Mouse (Mus musculus) heart, embryonic 16.5 days (tissue): Measurements from ENCODE around the gene Rnf227. TPM values are rescaled to one million over a fixed set of nuclear protein-coding genes. Genes with fewer than 3 reads are reported as not detected.
"Not testable (repeated sequence)": the region's sequence is repeated elsewhere in the genome, so short reads cannot be mapped to it uniquely, and the experiment has no call there.

Source experiments
- ATAC-seq: fragments of 200-750 bp; cut with Nextera tagmentation; replicated peaks from 2 replicates; pipeline ENCODE4 v1.8.0; 2017; ENCODE audit warnings: moderate number of reproducible peaks; ENCODE audit not compliant: insufficient read depth, low FRiP score; ENCODE audit errors: extremely low read depth
- H3K27ac ChIP-seq: fragments of 300-500 bp; sonication (generic); 2 replicates; pipeline ENCODE4 v1.5.1; 2014; ENCODE audit warnings: mild to moderate bottlenecking, low read length, control low read depth, moderate library complexity
- H3K27me3 ChIP-seq: fragments of 300-500 bp; sonication (generic); 2 replicates; pipeline ENCODE4 v1.6.1; 2014; ENCODE audit warnings: low read length, mixed read lengths; ENCODE audit not compliant: control insufficient read depth, insufficient read depth
- H3K36me3 ChIP-seq: fragments of 300-500 bp; sonication (generic); 2 replicates; pipeline ENCODE4 v1.6.1; 2014; ENCODE audit not compliant: control insufficient read depth, insufficient read depth
- H3K4me1 ChIP-seq: fragments of 300-500 bp; sonication (generic); 2 replicates; pipeline ENCODE4 v1.6.1; 2014; ENCODE audit warnings: low read length, mixed read lengths; ENCODE audit not compliant: control insufficient read depth, insufficient read depth
- H3K4me2 ChIP-seq: fragments of 300-500 bp; sonication (generic); 2 replicates; pipeline ENCODE4 v1.6.1; 2014; ENCODE audit warnings: low read depth, mild to moderate bottlenecking, control low read depth, low read length
- H3K4me3 ChIP-seq: fragments of 300-500 bp; sonication (generic); 2 replicates; pipeline ENCODE4 v1.5.1; 2014; ENCODE audit warnings: mild to moderate bottlenecking, control low read depth, low read length
- H3K9ac ChIP-seq: fragments of 300-500 bp; sonication (generic); 2 replicates; pipeline ENCODE4 v1.6.1; 2014; ENCODE audit warnings: low read length, control low read depth
- H3K9me3 ChIP-seq: fragments of 300-500 bp; sonication (generic); replicated peaks from 2 replicates; pipeline ENCODE4 v1.6.1; 2016; ENCODE audit warnings: low read length; ENCODE audit not compliant: control insufficient read depth
- WGBS: fragments of 180-500 bp; shearing (Covaris S2); extraction: QIAGEN DNeasy Blood & Tissue Kit; methylation state at CpG from one replicate; pipeline ENCODE4 v1.1.7; 2014; 5-methylcytosine and 5-hydroxymethylcytosine counted together
- polyA plus RNA-seq: library from polyadenylated mRNA; unstranded; fragments of >200 nt; fragmentation: Nextera tagmentation; extraction: Ambion mirVana; gene quantifications from 2 replicates; pipeline ENCODE4 v1.2.1, GENCODE M21; 2015

Rnf227 gene
- polyA plus RNA-seq, 1 experiment from 2014 or later, result 6.5 TPM

- Histone ChIP-seq H3K4me3 (no peak overlapping the region), H3K36me3 (peaks cover 38% of the 10 kb centered on the region), H3K9ac (no peak overlapping the region), H3K4me2 (no peak overlapping the region), H3K27me3 (no peaks in the 10 kb centered on the region), H3K9me3 (no peaks in the 10 kb centered on the region), H3K4me1 (no peaks in the 10 kb centered on the region), H3K27ac (no peak overlapping the region)
- WGBS, result 98% methylated on average over 6 of the region's 6 CpGs
- ATAC-seq, result no peak
Measured at GRCm38 (mm10) chr11:69316361-69316760, 23.9 kb upstream of the Rnf227 start.

- peaks cover 37% of the 10 kb centered on the region for H3K36me3 ChIP-seq
- not testable (repeated sequence) for H3K9ac ChIP-seq, ATAC-seq, H3K4me2 ChIP-seq, H3K4me3 ChIP-seq, H3K27ac ChIP-seq, H3K27me3 ChIP-seq, H3K9me3 ChIP-seq
- peaks cover 11% of the 10 kb centered on the region for H3K4me1 ChIP-seq
- WGBS, result 85% methylated on average over 3 of the region's 3 CpGs
Measured at GRCm38 (mm10) chr11:69318000-69318399, 22.3 kb upstream of the Rnf227 start.

GRCm38 (mm10) chr11:69321580-69321979 lies 18.7 kb upstream of the Rnf227 start:
- Histone ChIP-seq H3K4me1 (peaks cover 23% of the 10 kb centered on the region), H3K4me3 (no peak overlapping the region), H3K9ac (no peak overlapping the region; the same call in 1 of the 2 replicates), H3K9me3 (no peaks in the 10 kb centered on the region), H3K27ac (no peak overlapping the region), H3K4me2 (peak overlapping the region; percentile 88; the same call in 1 of the 2 replicates), H3K36me3 (peaks cover 23% of the 10 kb centered on the region; the same call in 1 of the 2 replicates), H3K27me3 (0 out of 2 replicates have a peak, but pooled peaks cover under 1% of the 10 kb centered on the region)
- WGBS, result 92% methylated on average over 6 of the region's 6 CpGs
- no peak for ATAC-seq

GRCm38 (mm10) chr11:69322010-69322409 lies 18.3 kb upstream of the Rnf227 start:
- 71% methylated on average over 6 of the region's 6 CpGs for WGBS
- Histone ChIP-seq H3K4me1 (peaks cover 28% of the 10 kb centered on the region), H3K27ac (no peak overlapping the region), H3K27me3 (peaks cover 3% of the 10 kb centered on the region; the same call in 1 of the 2 replicates), H3K9me3 (no peaks in the 10 kb centered on the region), H3K4me3 (peak overlapping the region; percentile 68; the same call in 1 of the 2 replicates), H3K4me2 (peak overlapping the region; percentile 88), H3K9ac (peak overlapping the region; percentile 89), H3K36me3 (peaks cover 19% of the 10 kb centered on the region; the same call in 1 of the 2 replicates)
- ATAC-seq, result no peak

GRCm38 (mm10) chr11:69322693-69323471 lies 17.4 kb upstream of the Rnf227 start:
- peaks cover 17% of the 10 kb centered on the region; the same call in 1 of the 2 replicates for H3K36me3 ChIP-seq
- H3K27me3 ChIP-seq, result peaks cover 5% of the 10 kb centered on the region; the same call in 1 of the 2 replicates
- H3K4me1 ChIP-seq, result peaks cover 29% of the 10 kb centered on the region
- H3K4me3 ChIP-seq, result peak overlapping the region; percentile 68
- no peak for ATAC-seq
- peak overlapping the region; percentile 89 for H3K9ac ChIP-seq
- H3K27ac ChIP-seq, result peak overlapping the region; percentile 88
- H3K9me3 ChIP-seq, result no peaks in the 10 kb centered on the region
- peak overlapping the region; percentile 88 for H3K4me2 ChIP-seq
- 18% methylated on average over 18 of the region's 18 CpGs for WGBS

GRCm38 (mm10) chr11:69323667-69324111 lies 16.6 kb upstream of the Rnf227 start, which contains the start of the genes Cntrob and Trappc1:
Gene Cntrob, minus strand, starts transcription at chr11:69323775.
Gene Trappc1, plus strand, starts transcription at chr11:69323980.
- H3K4me1 ChIP-seq, result peaks cover 29% of the 10 kb centered on the region
- no peaks in the 10 kb centered on the region for H3K9me3 ChIP-seq
- H3K4me2 ChIP-seq, result peak within 1 kb of the TSS; percentile 91
- H3K27me3 ChIP-seq, result peaks cover 9% of the 10 kb centered on the region; the same call in 1 of the 2 replicates
- 0% methylated on average over 30 of the region's 30 CpGs for WGBS
- H3K4me3 ChIP-seq, result peak within 1 kb of the TSS; percentile 68
- peak; percentile 93 for ATAC-seq
- peak within 1 kb of the TSS; percentile 88 for H3K27ac ChIP-seq
- H3K36me3 ChIP-seq, result peaks cover 12% of the 10 kb centered on the region; the same call in 1 of the 2 replicates
- peak within 1 kb of the TSS; percentile 89 for H3K9ac ChIP-seq

GRCm38 (mm10) chr11:69324749-69325148 lies 15.5 kb upstream of the Rnf227 start:
- peaks cover 29% of the 10 kb centered on the region for H3K4me1 ChIP-seq
- H3K36me3 ChIP-seq, result 0 out of 2 replicates have a peak, but pooled peaks cover 5% of the 10 kb centered on the region
- no peaks in the 10 kb centered on the region for H3K9me3 ChIP-seq
- H3K27ac ChIP-seq, result no peak overlapping the region
- peak overlapping the region; percentile 91 for H3K4me2 ChIP-seq
- no peak for ATAC-seq
- peak overlapping the region; percentile 68 for H3K4me3 ChIP-seq
- 72% methylated on average over 6 of the region's 6 CpGs for WGBS
- peaks cover 10% of the 10 kb centered on the region; the same call in 1 of the 2 replicates for H3K27me3 ChIP-seq
- peak overlapping the region; percentile 77 for H3K9ac ChIP-seq

- 0 out of 2 replicates have a peak within 1 kb of the TSS, but pooled peaks have one; percentile 24 for H3K27ac ChIP-seq
Measured at GRCm38 (mm10) chr11:69325628-69326407, 14.4 kb upstream of the Rnf227 start, which contains the start of gene Kcnab3. Gene Kcnab3, plus strand, starts transcription at chr11:69326258.

More at GRCm38 (mm10) chr11:69325628-69326407, 14.4 kb upstream of the Rnf227 start, which contains the start of gene Kcnab3:
- ATAC-seq, result peak; percentile 54; the same call in 1 of the 2 replicates
- 10% methylated on average over 26 of the region's 26 CpGs for WGBS
- Histone ChIP-seq H3K4me1 (peaks cover 29% of the 10 kb centered on the region), H3K4me3 (peak within 1 kb of the TSS; percentile 67), H3K9ac (peak within 1 kb of the TSS; percentile 76), H3K27me3 (peaks cover 10% of the 10 kb centered on the region; the same call in 1 of the 2 replicates), H3K9me3 (no peaks in the 10 kb centered on the region), H3K4me2 (peak within 1 kb of the TSS; percentile 99), H3K36me3 (no peaks in the 10 kb centered on the region)
